Mouse (Mus musculus): ENCODE data around the gene Mef2d. TPM values are rescaled to one million over a fixed set of nuclear protein-coding genes. Genes with fewer than 3 reads are reported as not detected.

Mef2d gene
- polyA plus RNA-seq, 1 experiment from 2014 or later = 19.7 TPM

DNA sequence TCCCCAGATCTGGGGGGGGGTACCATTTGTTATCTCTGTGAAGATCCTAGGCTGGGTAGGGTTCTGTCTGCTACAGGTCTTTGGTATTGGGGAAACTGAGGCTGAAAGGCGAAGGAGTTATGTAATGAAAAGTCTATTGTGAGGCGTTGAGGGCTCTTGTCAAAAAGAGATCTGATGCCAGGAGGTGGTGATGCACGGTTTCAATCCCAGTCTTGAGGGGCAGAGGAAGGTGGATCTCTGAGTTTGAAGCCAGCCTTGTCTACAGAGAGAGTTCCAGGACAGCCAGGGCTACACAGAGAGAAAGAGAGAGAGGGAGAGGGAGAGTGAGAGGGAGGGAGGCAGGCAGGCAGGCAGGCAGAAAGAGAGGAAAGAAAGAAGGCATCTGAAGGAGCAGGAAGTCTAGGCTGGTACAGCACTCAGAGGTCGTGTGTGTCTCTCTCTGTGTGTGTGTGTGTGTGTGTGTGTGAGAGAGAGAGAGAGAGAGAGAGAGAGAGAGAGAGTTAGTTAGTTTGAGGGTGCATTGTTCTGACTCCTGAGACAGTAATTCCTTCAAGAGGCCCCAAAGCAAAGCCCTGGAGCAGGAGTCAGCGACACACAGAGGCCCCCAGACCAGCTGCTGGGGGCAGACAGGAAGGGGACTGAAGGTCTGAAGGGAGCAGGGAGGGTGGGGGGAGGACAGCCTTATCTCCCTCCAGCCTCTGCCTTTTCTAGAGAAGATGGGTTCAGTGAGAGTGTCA lies 4.4 kb downstream of the Mef2d start:
- H3K9me3 ChIP-seq = no peaks in the 10 kb centered on the region
- 0 out of 2 replicates have a peak overlapping the region, but pooled peaks have one; percentile 5 for H3K4me3 ChIP-seq
- ATAC-seq (ENCODE audit: low FRiP score, low read depth) = no peak
- H3K36me3 ChIP-seq = 0 out of 2 replicates have a peak, but pooled peaks cover 3% of the 10 kb centered on the region
- peak overlapping the region; percentile 98 for H3K4me2 ChIP-seq (replicated peaks)
- 48% methylated on average over 5 of the region's 5 CpGs for WGBS
- peak overlapping the region; percentile 92 for H3K9ac ChIP-seq
- H3K4me1 ChIP-seq = peaks cover 86% of the 10 kb centered on the region
- no peaks in the 10 kb centered on the region for H3K27me3 ChIP-seq
- no peak overlapping the region for H3K27ac ChIP-seq

DNA sequence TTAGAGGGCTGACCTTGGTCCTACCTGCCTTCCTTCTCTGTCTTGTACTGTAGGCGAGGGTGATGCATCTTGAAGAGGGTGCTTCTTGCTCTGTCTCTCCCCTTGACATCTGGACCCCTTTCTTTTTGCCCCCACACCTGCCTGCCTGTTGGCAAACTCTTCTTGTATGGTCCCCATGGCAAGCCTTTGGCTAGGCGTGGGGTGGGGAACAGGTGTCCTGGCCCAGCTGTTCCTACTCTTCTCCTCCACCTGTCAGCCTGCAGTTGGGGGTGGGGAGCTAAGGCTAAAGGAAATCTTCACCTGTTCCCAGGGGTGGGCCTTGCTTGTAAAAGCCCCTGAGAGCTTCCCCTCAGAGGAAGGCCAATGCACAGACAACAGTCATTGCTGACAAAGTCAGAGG lies 5.3 kb downstream of the Mef2d start:
- Histone ChIP-seq H3K4me2 (replicated peaks) (no peak overlapping the region; the same call in 1 of the 2 replicates), H3K4me3 (no peak overlapping the region), H3K4me1 (peaks cover 94% of the 10 kb centered on the region), H3K9ac (0 out of 2 replicates have a peak overlapping the region, but pooled peaks have one; percentile 13), H3K9me3 (no peaks in the 10 kb centered on the region), H3K27me3 (no peaks in the 10 kb centered on the region), H3K27ac (no peak overlapping the region), H3K36me3 (0 out of 2 replicates have a peak, but pooled peaks cover 3% of the 10 kb centered on the region)
- no peak for ATAC-seq (ENCODE audit: low FRiP score, low read depth)
- WGBS = 77% methylated on average over 2 of the region's 2 CpGs

DNA sequence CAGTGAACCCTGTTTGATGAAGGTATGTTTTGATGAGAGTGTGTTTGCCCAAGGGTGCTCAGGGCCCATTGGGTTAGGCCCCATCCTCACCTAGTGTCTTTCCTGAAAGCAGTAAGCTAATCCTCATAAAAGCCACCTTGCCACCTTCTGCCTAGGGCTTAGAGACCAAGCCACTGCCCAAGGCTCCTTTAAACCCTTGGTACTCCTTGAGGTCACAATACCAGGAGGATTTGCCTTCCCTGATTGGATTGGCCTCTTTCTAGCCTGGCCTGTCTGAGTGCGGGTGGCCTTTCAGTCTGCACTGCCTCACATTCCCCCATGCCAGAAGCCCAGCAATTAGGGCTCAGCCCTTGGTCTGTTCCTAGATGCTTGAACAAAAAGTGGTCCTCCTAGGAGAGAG lies 5.7 kb downstream of the Mef2d start:
- WGBS = 89% methylated on average over 1 of the region's 1 CpGs
- H3K4me2 ChIP-seq (replicated peaks) = no peak overlapping the region; the same call in 1 of the 2 replicates
- H3K27me3 ChIP-seq = no peaks in the 10 kb centered on the region
- ATAC-seq (ENCODE audit: low FRiP score, low read depth) = no peak
- H3K9ac ChIP-seq = no peak overlapping the region; the same call in 1 of the 2 replicates
- 0 out of 2 replicates have a peak, but pooled peaks cover 3% of the 10 kb centered on the region for H3K36me3 ChIP-seq
- H3K4me3 ChIP-seq = no peak overlapping the region
- peak overlapping the region; percentile 3; the same call in 1 of the 2 replicates for H3K27ac ChIP-seq
- H3K9me3 ChIP-seq = no peaks in the 10 kb centered on the region
- H3K4me1 ChIP-seq = peaks cover 94% of the 10 kb centered on the region

DNA sequence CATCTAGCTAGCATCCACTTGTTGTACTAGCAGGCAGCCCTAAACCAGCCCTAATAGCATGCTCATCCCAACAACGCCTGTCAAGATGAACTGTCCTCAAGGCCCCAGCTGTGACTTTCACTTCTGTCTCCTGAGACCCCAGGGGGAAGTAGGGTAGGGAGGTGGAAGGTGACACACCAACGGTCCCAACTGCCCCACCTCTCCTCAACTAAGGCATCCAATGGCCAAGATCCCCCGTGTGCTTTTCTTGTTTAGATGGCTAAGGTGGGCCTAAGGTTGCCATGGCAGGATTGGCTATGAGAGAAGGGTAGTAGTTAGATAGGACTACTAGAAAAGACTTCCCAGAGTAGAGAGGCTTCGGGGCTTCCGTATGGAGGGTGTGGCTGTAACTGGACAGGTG lies 6.2 kb downstream of the Mef2d start:
- H3K9me3 ChIP-seq = no peaks in the 10 kb centered on the region
- no peak overlapping the region for H3K4me3 ChIP-seq
- 0 out of 2 replicates have a peak, but pooled peaks cover 3% of the 10 kb centered on the region for H3K36me3 ChIP-seq
- H3K27ac ChIP-seq = peak overlapping the region; percentile 67; the same call in 1 of the 2 replicates
- H3K9ac ChIP-seq = no peak overlapping the region; the same call in 1 of the 2 replicates
- no peak overlapping the region for H3K4me2 ChIP-seq (replicated peaks)
- peaks cover 90% of the 10 kb centered on the region for H3K4me1 ChIP-seq
- ATAC-seq (ENCODE audit: low FRiP score, low read depth) = no peak
- H3K27me3 ChIP-seq = no peaks in the 10 kb centered on the region
- 82% methylated on average over 5 of the region's 5 CpGs for whole genome bisulfite sequencing

DNA sequence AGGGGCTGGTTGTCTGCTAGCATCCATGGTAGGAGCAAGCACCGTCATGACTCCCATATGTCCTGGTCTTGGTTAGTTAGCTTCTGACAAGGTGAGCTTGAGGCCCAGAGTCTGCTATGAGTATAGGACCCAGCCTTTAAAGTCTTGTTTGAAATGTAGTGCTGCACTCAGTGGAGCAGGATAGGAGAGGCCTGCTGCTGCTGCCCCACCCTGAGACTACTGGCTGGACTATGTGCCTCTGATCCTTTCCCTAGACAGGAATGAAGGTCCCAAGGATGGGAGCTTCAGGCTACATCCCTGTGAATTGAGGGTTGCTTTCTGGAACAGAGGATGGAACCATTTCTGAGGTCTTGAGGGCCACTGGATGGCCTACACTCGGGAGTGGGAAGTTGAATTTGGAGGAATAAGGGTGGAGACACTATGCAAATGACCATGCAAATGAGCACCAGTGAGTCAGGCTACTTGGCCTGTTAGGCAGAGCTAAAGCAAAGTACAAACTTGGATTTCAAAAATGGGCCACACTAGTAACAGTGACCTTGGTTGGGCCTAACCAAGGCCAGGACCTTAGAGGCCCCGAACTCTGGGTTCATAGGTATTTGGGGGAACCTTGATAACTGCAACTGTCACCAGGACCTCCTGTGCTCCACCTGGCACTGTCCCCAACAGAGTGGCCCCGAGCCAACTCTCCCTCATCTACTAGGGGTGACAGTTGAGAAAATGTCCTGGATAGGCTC lies 6.8 kb downstream of the Mef2d start:
- Histone ChIP-seq H3K4me2 (replicated peaks) (peak overlapping the region; percentile 50), H3K4me3 (no peak overlapping the region), H3K36me3 (0 out of 2 replicates have a peak, but pooled peaks cover 3% of the 10 kb centered on the region), H3K4me1 (peaks cover 84% of the 10 kb centered on the region), H3K27me3 (no peaks in the 10 kb centered on the region), H3K27ac (peak overlapping the region; percentile 67), H3K9ac (peak overlapping the region; percentile 53), H3K9me3 (no peaks in the 10 kb centered on the region)
- WGBS = 68% methylated on average over 4 of the region's 4 CpGs
- no peak for ATAC-seq (ENCODE audit: low FRiP score, low read depth)

DNA sequence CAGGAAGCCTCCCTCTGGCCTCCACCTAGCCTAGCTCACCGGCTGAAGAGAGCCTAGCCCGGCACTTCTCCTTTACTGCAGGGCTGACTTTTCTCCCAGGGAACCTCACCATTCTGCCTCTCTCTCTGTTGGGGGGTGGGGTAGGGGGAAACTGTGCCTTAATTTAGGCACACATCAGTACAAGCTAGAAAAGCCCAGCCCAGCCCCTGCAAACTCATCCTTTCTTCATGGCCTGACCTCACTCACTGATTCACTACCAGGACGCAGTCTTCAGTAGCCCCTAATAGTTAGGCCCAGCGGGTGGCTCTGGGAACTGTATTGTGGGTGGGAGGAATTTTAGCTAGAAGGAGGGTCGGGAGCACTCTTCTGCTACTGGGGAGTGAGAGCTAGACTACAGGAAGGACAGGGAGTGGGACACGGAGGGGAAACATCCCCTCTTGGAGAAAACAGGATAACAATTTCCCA lies 7.4 kb downstream of the Mef2d start:
- WGBS = 21% methylated on average over 6 of the region's 6 CpGs
- Histone ChIP-seq H3K4me3 (peak overlapping the region; percentile 12), H3K4me1 (peaks cover 78% of the 10 kb centered on the region), H3K27me3 (no peaks in the 10 kb centered on the region), H3K9me3 (no peaks in the 10 kb centered on the region), H3K4me2 (replicated peaks) (peak overlapping the region; percentile 50), H3K9ac (peak overlapping the region; percentile 53), H3K27ac (peak overlapping the region; percentile 67), H3K36me3 (0 out of 2 replicates have a peak, but pooled peaks cover 3% of the 10 kb centered on the region)
- no peak for ATAC-seq (ENCODE audit: low FRiP score, low read depth)

DNA sequence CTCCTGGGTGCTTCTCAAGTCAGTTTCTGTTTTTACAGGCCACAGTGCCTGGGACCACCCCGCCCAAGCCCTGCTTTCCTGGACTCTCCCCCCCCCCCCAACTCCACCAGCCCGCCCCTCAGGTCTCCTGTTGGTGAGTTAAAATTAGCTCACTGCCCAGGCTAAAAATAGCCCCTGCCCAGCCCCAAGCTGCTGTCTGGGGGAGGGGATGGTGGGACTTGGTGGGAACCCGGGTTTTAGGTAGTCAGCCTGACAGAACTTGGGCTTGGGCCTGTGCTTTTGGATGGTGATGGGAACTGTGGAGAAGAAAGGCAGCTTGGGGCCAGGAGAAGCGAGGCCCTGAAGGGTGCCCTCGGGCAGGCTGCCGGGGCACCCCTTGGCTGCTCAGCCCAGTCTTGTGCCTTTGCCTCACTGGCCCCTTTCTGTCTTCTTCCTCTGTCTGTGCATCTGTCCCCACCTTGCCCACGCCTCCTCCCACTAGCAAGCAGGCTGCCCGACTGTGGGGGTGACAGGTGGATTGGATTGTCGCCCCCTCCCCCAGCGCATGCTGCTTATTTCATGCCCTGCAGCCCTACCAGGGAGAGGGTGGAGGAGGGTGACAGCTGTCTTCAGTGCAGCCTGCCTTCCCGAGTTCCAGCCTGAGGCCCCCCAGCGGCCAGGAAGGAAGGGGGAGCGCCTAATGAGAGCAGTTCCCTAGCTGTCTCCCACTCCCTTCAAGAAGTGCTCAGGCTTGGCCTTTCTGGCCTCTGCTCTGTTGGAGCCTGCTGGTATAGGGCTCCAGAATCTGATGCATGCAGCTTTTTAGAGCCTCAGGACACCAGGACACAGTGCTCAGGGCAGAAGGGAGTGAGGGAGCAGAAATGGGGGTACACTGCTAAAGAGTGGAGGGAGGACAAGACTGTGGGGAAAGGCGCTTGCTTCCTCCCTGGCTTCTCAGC lies 8.2 kb downstream of the Mef2d start:
- peak overlapping the region; percentile 53 for H3K9ac ChIP-seq
- peaks cover 70% of the 10 kb centered on the region for H3K4me1 ChIP-seq
- H3K36me3 ChIP-seq = peaks cover 5% of the 10 kb centered on the region; the same call in 1 of the 2 replicates
- H3K27me3 ChIP-seq = no peaks in the 10 kb centered on the region
- peak overlapping the region; percentile 12 for H3K4me3 ChIP-seq
- H3K27ac ChIP-seq = peak overlapping the region; percentile 70
- WGBS = 20% methylated on average over 14 of the region's 14 CpGs
- ATAC-seq (ENCODE audit: low FRiP score, low read depth) = peak; percentile 57
- no peaks in the 10 kb centered on the region for H3K9me3 ChIP-seq
- peak overlapping the region; percentile 50 for H3K4me2 ChIP-seq (replicated peaks)

DNA sequence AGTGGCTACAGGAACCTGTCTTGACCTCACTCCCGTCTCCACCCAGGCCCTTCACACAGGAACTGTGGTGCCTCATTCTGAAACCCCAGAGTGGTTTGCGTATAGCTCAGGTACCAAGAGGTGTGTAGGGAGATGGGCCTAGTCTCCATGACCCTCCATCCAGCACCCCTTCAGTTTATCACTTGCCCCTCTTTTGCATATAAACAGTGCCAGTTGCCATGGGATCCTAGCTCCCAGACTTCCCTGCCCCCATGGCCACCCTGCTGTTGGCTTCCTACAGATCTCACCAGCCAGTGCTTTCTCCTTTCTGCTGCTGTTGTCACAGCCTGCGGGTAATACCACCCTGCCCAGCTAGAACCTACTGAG lies 8.8 kb downstream of the Mef2d start:
- Histone ChIP-seq H3K4me2 (replicated peaks) (no peak overlapping the region), H3K27ac (peak overlapping the region; percentile 70), H3K4me1 (peaks cover 64% of the 10 kb centered on the region), H3K27me3 (no peaks in the 10 kb centered on the region), H3K36me3 (peaks cover 12% of the 10 kb centered on the region), H3K4me3 (no peak overlapping the region), H3K9me3 (no peaks in the 10 kb centered on the region), H3K9ac (no peak overlapping the region)
- ATAC-seq (ENCODE audit: low FRiP score, low read depth) = no peak
- WGBS = 66% methylated on average over 3 of the region's 3 CpGs

DNA sequence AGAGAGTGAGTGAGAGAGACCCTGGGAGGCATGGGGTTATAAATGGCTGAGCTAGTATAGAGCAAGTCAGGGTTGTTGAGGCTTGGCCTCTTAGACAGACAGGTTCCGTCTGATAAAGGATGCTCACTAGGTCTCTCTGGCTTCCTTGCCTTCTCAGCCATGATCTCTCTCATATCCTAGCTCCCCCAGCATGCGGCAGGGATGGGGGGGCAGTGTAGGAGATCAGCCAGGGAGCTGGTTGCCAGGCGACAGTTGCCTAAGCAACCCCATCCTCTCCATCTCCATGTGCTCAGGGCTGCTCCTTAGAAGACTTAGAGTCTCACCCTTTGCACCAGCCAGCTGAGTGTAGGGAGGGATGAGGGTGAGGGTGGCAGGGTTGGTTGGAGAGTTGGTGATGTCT lies 9.9 kb downstream of the Mef2d start:
- Histone ChIP-seq H3K4me1 (peaks cover 53% of the 10 kb centered on the region), H3K9me3 (no peaks in the 10 kb centered on the region), H3K27ac (no peak overlapping the region; the same call in 1 of the 2 replicates), H3K4me2 (replicated peaks) (no peak overlapping the region), H3K36me3 (peaks cover 22% of the 10 kb centered on the region), H3K9ac (peak overlapping the region; percentile 19; the same call in 1 of the 2 replicates), H3K27me3 (no peaks in the 10 kb centered on the region), H3K4me3 (no peak overlapping the region)
- no peak for ATAC-seq (ENCODE audit: low FRiP score, low read depth)
- 76% methylated on average over 3 of the region's 3 CpGs for WGBS

DNA sequence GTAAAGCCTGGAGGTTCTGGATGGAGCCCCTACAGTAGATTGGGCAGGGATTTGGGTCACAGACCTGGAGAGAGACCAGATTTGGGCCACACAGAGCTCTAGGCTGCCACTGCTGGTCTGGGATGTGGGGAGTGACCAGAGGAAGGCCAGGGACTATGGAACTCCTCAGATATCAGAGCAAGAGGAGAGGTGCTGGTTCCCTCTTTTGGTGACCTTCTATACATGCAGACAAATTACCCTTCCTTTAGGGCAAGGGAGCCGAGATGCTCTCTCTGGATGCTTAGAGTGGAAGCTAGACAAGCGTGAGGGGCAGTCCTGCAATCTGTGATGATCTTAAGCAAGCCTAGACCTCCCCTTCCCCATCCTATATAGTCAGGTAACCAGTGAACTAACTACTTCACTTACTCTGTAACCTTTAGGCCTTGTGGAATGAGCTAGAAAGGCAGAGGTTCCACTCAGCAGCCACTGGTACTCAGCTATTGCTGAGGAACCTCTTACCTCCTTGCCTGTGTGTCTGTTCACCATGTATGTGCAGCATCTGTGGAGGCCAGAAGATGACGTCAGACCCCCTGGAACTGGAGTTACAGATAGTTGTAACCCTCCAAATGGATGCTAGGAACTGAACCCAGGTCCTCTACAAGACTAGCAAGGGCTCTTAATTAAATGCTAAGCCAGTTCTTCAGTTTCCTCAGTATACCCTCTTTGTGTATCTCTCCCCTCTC lies 11.3 kb downstream of the Mef2d start:
- 87% methylated on average over 3 of the region's 3 CpGs for WGBS
- H3K27me3 ChIP-seq = no peaks in the 10 kb centered on the region
- no peaks in the 10 kb centered on the region for H3K9me3 ChIP-seq

DNA sequence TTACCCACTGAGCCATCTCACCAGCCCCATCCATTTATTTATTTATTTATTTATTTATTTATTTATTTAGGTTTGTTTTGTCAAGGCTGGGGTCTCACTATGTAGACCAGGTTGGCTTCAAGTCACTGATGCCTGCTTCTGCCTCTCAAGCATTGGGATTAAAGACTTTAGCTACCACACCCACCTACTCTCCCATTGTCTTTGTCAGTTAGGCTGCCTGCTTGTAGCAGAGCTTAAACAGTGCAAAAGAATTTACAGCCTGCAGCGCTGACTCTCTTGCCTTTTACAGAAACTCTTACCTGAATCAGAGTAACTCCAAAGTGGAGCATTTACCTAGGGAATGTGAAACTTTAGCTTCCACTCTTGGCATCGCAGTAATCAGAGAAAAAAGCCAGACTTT lies 12.1 kb downstream of the Mef2d start:
- Histone ChIP-seq H3K4me3 (no peak overlapping the region), H3K4me2 (replicated peaks) (no peak overlapping the region), H3K27ac (no peak overlapping the region), H3K4me1 (peaks cover 40% of the 10 kb centered on the region), H3K36me3 (peaks cover 42% of the 10 kb centered on the region), H3K9ac (no peak overlapping the region), H3K9me3 (no peaks in the 10 kb centered on the region), H3K27me3 (no peaks in the 10 kb centered on the region)
- no peak for ATAC-seq (ENCODE audit: low FRiP score, low read depth)
- WGBS = 73% methylated on average over 2 of the region's 2 CpGs

More for the DNA sequence above, 11.3 kb downstream of the Mef2d start:
- H3K4me2 ChIP-seq (replicated peaks) = no peak overlapping the region
- H3K27ac ChIP-seq = no peak overlapping the region
- ATAC-seq (ENCODE audit: low FRiP score, low read depth) = no peak
- H3K9ac ChIP-seq = no peak overlapping the region
- peaks cover 34% of the 10 kb centered on the region for H3K36me3 ChIP-seq
- H3K4me3 ChIP-seq = no peak overlapping the region
- H3K4me1 ChIP-seq = peaks cover 48% of the 10 kb centered on the region

Measured in limb, embryonic 13.5 days (tissue).